Comparison of ENCODE assay signal across 21 mouse cellular contexts in genomic region chr16:58629736-58630135, GRCm38 (mm10). TPM values are rescaled to one million over a fixed set of nuclear protein-coding genes. Genes with fewer than 3 reads are reported as not detected.
"Had no signal": no experiment of that assay in that cellular context is flagged by ENCODE, and none has a peak within 500 bp of the region (broad histone marks: within the 10 kb centered on the region; RNA-seq: fewer than 3 reads in every experiment).

No protein-coding gene starts in this region.

- H3K4me1 ChIP-seq: limb, embryonic 12.5 days; midbrain, embryonic 10.5 days; midbrain, embryonic 15.5 days; neural tube, embryonic 12.5 days had no signal

- H3K4me2 ChIP-seq: limb, embryonic 12.5 days; midbrain, embryonic 15.5 days; neural tube, embryonic 12.5 days had no signal

- H3K36me3 ChIP-seq: limb, embryonic 12.5 days; midbrain, embryonic 10.5 days; midbrain, embryonic 15.5 days; neural tube, embryonic 12.5 days had no signal

- ATAC-seq: midbrain, embryonic 15.5 days had no signal

- H3K9ac ChIP-seq: limb, embryonic 12.5 days; midbrain, embryonic 15.5 days; neural tube, embryonic 12.5 days had no signal

- H3K9me3 ChIP-seq: limb, embryonic 12.5 days; midbrain, embryonic 10.5 days; midbrain, embryonic 15.5 days; neural tube, embryonic 12.5 days had no signal

- DNase-seq: kidney, adult 11 months; kidney, adult 9 months; kidney, postnatal 36 days; layer of hippocampus, adult 9-11 months; layer of hippocampus, postnatal 36 days; lung, adult 18-20 months; lung, postnatal 36 days; thymus, adult 18-20 months; thymus, postnatal 14 days had no signal

- H3K27me3 ChIP-seq: limb, embryonic 12.5 days; midbrain, embryonic 15.5 days; neural tube, embryonic 12.5 days had no signal

- H3K27ac ChIP-seq: kidney, postnatal 0 days; limb, embryonic 12.5 days; midbrain, embryonic 10.5 days; midbrain, embryonic 15.5 days; neural tube, embryonic 12.5 days had no signal

- H3K4me3 ChIP-seq: limb, embryonic 12.5 days; midbrain, embryonic 10.5 days; midbrain, embryonic 15.5 days; neural tube, embryonic 12.5 days had no signal

RNA-seq across cellular contexts. Expression of gene E330017A01Rik, which starts 8.8 kb away (rescaled TPM):
- total RNA-seq: layer of hippocampus, adult 18-20 months; layer of hippocampus, postnatal 36 days; left cerebral cortex, postnatal 36 days; megakaryocyte, adult 5-6 weeks; monocyte, adult 5-6 weeks; neutrophil, adult 5-6 weeks had no signal
- polyA plus RNA-seq: kidney, postnatal 0 days; limb, embryonic 12.5 days; lung, embryonic 16.5 days; midbrain, embryonic 10.5 days; midbrain, embryonic 15.5 days; stomach, embryonic 14.5 days had no signal

RNA-seq across cellular contexts. Expression of gene Gm813, which starts 13.0 kb away (rescaled TPM):
- total RNA-seq: layer of hippocampus, adult 18-20 months; layer of hippocampus, postnatal 36 days; left cerebral cortex, postnatal 36 days; megakaryocyte, adult 5-6 weeks; monocyte, adult 5-6 weeks; neutrophil, adult 5-6 weeks had no signal
- polyA plus RNA-seq: kidney, postnatal 0 days; limb, embryonic 12.5 days; lung, embryonic 16.5 days; midbrain, embryonic 10.5 days; midbrain, embryonic 15.5 days; neural tube, embryonic 12.5 days; stomach, embryonic 14.5 days had no signal
